Mouse (Mus musculus) heart, postnatal 0 days (tissue): ENCODE measurements at regions not wholly inside any gene's neighbourhood (a gene's known extent, or its start where the extent isn't known, plus 50 kb on each side); places are given as distances from the start of the nearest gene placed in this dataset.

ENCODE experiments used
- CTCF ChIP-seq: IDR thresholded peaks from 2 replicates; pipeline ENCODE4 v1.5.1; 2016; ENCODE audit warnings: antibody characterized with exemption, control low read depth, low read depth
- EP300 ChIP-seq: IDR thresholded peaks from 2 replicates; pipeline ENCODE4 v1.6.1; 2016; ENCODE audit warnings: antibody characterized with exemption, low read depth

- TF ChIP-seq CTCF (no peak), EP300 (no peak)
Observed at GRCm38 (mm10) chr7:69670211-69670610, 696.3 kb downstream of the Nr2f2 start.
